10 mouse cellular contexts compared by ENCODE assay signal in genomic region chr13:24862520-24862919, GRCm38 (mm10). TPM values are rescaled to one million over a fixed set of nuclear protein-coding genes. Genes with fewer than 3 reads are reported as not detected.
A peak's percentile ranks its signal among the peaks of the same experiment; 100 is the strongest.
DNase-seq lines count a peak whose midpoint lies in the region; ATAC-seq and TF ChIP-seq lines count a peak whose summit lies in the region.
"Had no signal": no experiment of that assay in that cellular context is flagged by ENCODE, and none has a peak within 500 bp of the region (broad histone marks: within the 10 kb centered on the region; RNA-seq: fewer than 3 reads in every experiment).

No protein-coding gene starts in this region.

- peaks cover 9% of the 10 kb centered on the region for H3K4me1 ChIP-seq in hindbrain, embryonic 10.5 days (replicated peaks)
- H3K4me1 ChIP-seq in hindbrain, embryonic 13.5 days (replicated peaks): no peaks in the 10 kb centered on the region
- peaks cover 11% of the 10 kb centered on the region for H3K4me1 ChIP-seq in G1E (ENCODE audit: insufficient read depth, low read depth, low read length)
- no peaks in the 10 kb centered on the region for H3K4me1 ChIP-seq in forebrain, embryonic 12.5 days
- H3K4me1 ChIP-seq: embryonic facial prominence, embryonic 13.5 days had no signal

- no peak overlapping the region for H3K27ac ChIP-seq in hindbrain, embryonic 10.5 days
- no peak overlapping the region for H3K27ac ChIP-seq in hindbrain, embryonic 13.5 days
- no peak overlapping the region for H3K27ac ChIP-seq in forebrain, embryonic 12.5 days
- H3K27ac ChIP-seq: embryonic facial prominence, embryonic 13.5 days; limb, embryonic 13.5 days had no signal

- ATAC-seq in hindbrain, embryonic 13.5 days (ENCODE audit: low FRiP score): no peak
- ATAC-seq in G1E (ENCODE audit: extremely low read depth, insufficient number of reproducible peaks, low FRiP score, poor library complexity, severe bottlenecking): no peak
- ATAC-seq in granulocyte monocyte progenitor cell, adult 5-6 weeks (replicated peaks; ENCODE audit: poor library complexity, severe bottlenecking): peak; percentile 53
- ATAC-seq in forebrain, embryonic 12.5 days (ENCODE audit: low FRiP score): no peak

- no peak overlapping the region for H3K4me2 ChIP-seq in hindbrain, embryonic 13.5 days
- no peak overlapping the region for H3K4me2 ChIP-seq in forebrain, embryonic 12.5 days
- H3K4me2 ChIP-seq: embryonic facial prominence, embryonic 13.5 days; limb, embryonic 13.5 days had no signal

- no peaks in the 10 kb centered on the region; the same call in 1 of the 2 replicates for H3K27me3 ChIP-seq in hindbrain, embryonic 10.5 days (ENCODE audit: insufficient read depth, poor library complexity, severe bottlenecking)
- H3K27me3 ChIP-seq in hindbrain, embryonic 13.5 days: no peaks in the 10 kb centered on the region
- H3K27me3 ChIP-seq in G1E (ENCODE audit: insufficient read depth, low read length): peaks cover 37% of the 10 kb centered on the region
- H3K27me3 ChIP-seq in forebrain, embryonic 12.5 days: no peaks in the 10 kb centered on the region
- H3K27me3 ChIP-seq: embryonic facial prominence, embryonic 13.5 days; limb, embryonic 13.5 days had no signal

- H3K9me3 ChIP-seq in hindbrain, embryonic 10.5 days: no peaks in the 10 kb centered on the region
- no peaks in the 10 kb centered on the region for H3K9me3 ChIP-seq in hindbrain, embryonic 13.5 days
- H3K9me3 ChIP-seq in G1E (replicated peaks): no peaks in the 10 kb centered on the region
- no peaks in the 10 kb centered on the region for H3K9me3 ChIP-seq in forebrain, embryonic 12.5 days
- H3K9me3 ChIP-seq: embryonic facial prominence, embryonic 13.5 days; limb, embryonic 13.5 days had no signal

- DNase-seq in hindbrain, embryonic 10.5 days (ENCODE audit: low spot score): peak; percentile 19
- DNase-seq in G1E (ENCODE audit: low spot score): peak; percentile 14
- peak; percentile 69 to 72 for DNase-seq in cerebellum, adult 18-20 months
- peak; percentile 17 to 40 for DNase-seq in left cerebral cortex, postnatal 25 days (ENCODE audit: low spot score in 2 of 2)
- peak; percentile 59 to 63 for DNase-seq in right cerebral cortex, adult 2 months (ENCODE audit: low spot score in 2 of 2)

- no peaks in the 10 kb centered on the region for H3K36me3 ChIP-seq in hindbrain, embryonic 10.5 days
- H3K36me3 ChIP-seq in hindbrain, embryonic 13.5 days: no peaks in the 10 kb centered on the region
- no peaks in the 10 kb centered on the region for H3K36me3 ChIP-seq in G1E (replicated peaks)
- no peaks in the 10 kb centered on the region for H3K36me3 ChIP-seq in forebrain, embryonic 12.5 days (replicated peaks)
- H3K36me3 ChIP-seq: embryonic facial prominence, embryonic 13.5 days; limb, embryonic 13.5 days had no signal

- intact Hi-C loops in left cerebral cortex, postnatal 25 days (cut with DNase I): no loop called here

- H3K4me3 ChIP-seq in hindbrain, embryonic 10.5 days: no peak overlapping the region
- H3K4me3 ChIP-seq in hindbrain, embryonic 13.5 days: no peak overlapping the region
- no peak overlapping the region for H3K4me3 ChIP-seq in G1E (ENCODE audit: low read depth, low read length)
- no peak overlapping the region for H3K4me3 ChIP-seq in forebrain, embryonic 12.5 days (replicated peaks)
- H3K4me3 ChIP-seq: embryonic facial prominence, embryonic 13.5 days; limb, embryonic 13.5 days had no signal

- 65% methylated on average over 7 of the region's 7 CpGs for WGBS in hindbrain, embryonic 10.5 days
- WGBS in hindbrain, embryonic 13.5 days: 62% methylated on average over 7 of the region's 7 CpGs
- 67% methylated on average over 7 of the region's 7 CpGs for WGBS in forebrain, embryonic 12.5 days

- H3K9ac ChIP-seq in hindbrain, embryonic 13.5 days: no peak overlapping the region
- H3K9ac ChIP-seq in forebrain, embryonic 12.5 days: no peak overlapping the region
- H3K9ac ChIP-seq: embryonic facial prominence, embryonic 13.5 days; limb, embryonic 13.5 days had no signal

- no peak for TF ChIP-seq CTCF in G1E (IDR thresholded peaks at IDR 0.05; ENCODE audit: low read depth, low read length)

RNA-seq across cellular contexts. Expression of gene D130043K22Rik, which starts 17.6 kb away (rescaled TPM):
- polyA plus RNA-seq in hindbrain, embryonic 10.5 days (2016; fragmentation: Nextera tagmentation; extraction: Ambion mirVana): 0.60 and 0.78 TPM in 2 replicates
- polyA plus RNA-seq in hindbrain, embryonic 13.5 days (2015; fragmentation: Nextera tagmentation; extraction: Ambion mirVana): 2.9 and 4.0 TPM in 2 replicates
- total RNA-seq in G1E (2014; fragmentation: Nextera tagmentation) (0.19 TPM in 1 of 2 replicates, not detected in the other), G1E (2017) (under 0.01 and 0.55 TPM in 2 replicates)
- polyA plus RNA-seq in G1E (2012): not detected in 2 replicates
- total RNA-seq in granulocyte monocyte progenitor cell, adult 5-6 weeks (2014; fragmentation: Nextera tagmentation): not detected in 2 replicates
- total RNA-seq in granulocyte monocyte progenitor cell, adult 5-6 weeks (2017): not detected in 2 replicates
- 10 to 100 TPM; 29.0 to 30.8 TPM for total RNA-seq in left cerebral cortex, postnatal 25 days (2021)
- 1.1 and 1.6 TPM in 2 replicates for polyA plus RNA-seq in forebrain, embryonic 12.5 days (2016; fragmentation: Nextera tagmentation; extraction: Ambion mirVana)

RNA-seq across cellular contexts. Expression of gene Tdp2, which starts 31.0 kb away (rescaled TPM):
- polyA plus RNA-seq in hindbrain, embryonic 10.5 days (2016; fragmentation: Nextera tagmentation; extraction: Ambion mirVana): 64.4 and 74.7 TPM in 2 replicates
- 40.6 and 41.2 TPM in 2 replicates for polyA plus RNA-seq in hindbrain, embryonic 13.5 days (2015; fragmentation: Nextera tagmentation; extraction: Ambion mirVana)
- total RNA-seq in G1E (2014; fragmentation: Nextera tagmentation) (84.6 and 95.5 TPM in 2 replicates), G1E (2017) (88.5 and 89.3 TPM in 2 replicates)
- 49.6 and 77.6 TPM in 2 replicates for polyA plus RNA-seq in G1E (2012)
- total RNA-seq in granulocyte monocyte progenitor cell, adult 5-6 weeks (2014; fragmentation: Nextera tagmentation): 48.4 and 84.7 TPM in 2 replicates
- total RNA-seq in granulocyte monocyte progenitor cell, adult 5-6 weeks (2017): 51.8 and 57.7 TPM in 2 replicates
- total RNA-seq in left cerebral cortex, postnatal 25 days (2021): 10 to 100 TPM; 17.9 to 20.8 TPM
- 70.3 and 75.0 TPM in 2 replicates for polyA plus RNA-seq in forebrain, embryonic 12.5 days (2016; fragmentation: Nextera tagmentation; extraction: Ambion mirVana)

RNA-seq across cellular contexts. Expression of gene Acot13, which starts 31.2 kb away (rescaled TPM):
- polyA plus RNA-seq in hindbrain, embryonic 10.5 days (2016; fragmentation: Nextera tagmentation; extraction: Ambion mirVana): 56.5 and 62.3 TPM in 2 replicates
- 47.1 and 48.5 TPM in 2 replicates for polyA plus RNA-seq in hindbrain, embryonic 13.5 days (2015; fragmentation: Nextera tagmentation; extraction: Ambion mirVana)
- total RNA-seq in G1E (2014; fragmentation: Nextera tagmentation) (134 TPM in 2 replicates), G1E (2017) (105 and 110 TPM in 2 replicates)
- 59.2 and 59.6 TPM in 2 replicates for polyA plus RNA-seq in G1E (2012)
- total RNA-seq in granulocyte monocyte progenitor cell, adult 5-6 weeks (2014; fragmentation: Nextera tagmentation): 37.7 and 40.4 TPM in 2 replicates
- total RNA-seq in granulocyte monocyte progenitor cell, adult 5-6 weeks (2017): 41.8 and 46.1 TPM in 2 replicates
- 10 to 100 TPM; 72.3 to 79.9 TPM for total RNA-seq in left cerebral cortex, postnatal 25 days (2021)
- polyA plus RNA-seq in forebrain, embryonic 12.5 days (2016; fragmentation: Nextera tagmentation; extraction: Ambion mirVana): 57.4 and 57.8 TPM in 2 replicates

Comparison
In these comparisons a context has a peak if more than half of its experiments do, and no peak if none do; other contexts are left out.
1. DNase-seq: peak in every context shown above with its lines; median percentile 70 in cerebellum, adult 18-20 months; 61 in right cerebral cortex, adult 2 months; 28 in left cerebral cortex, postnatal 25 days; 19 in hindbrain, embryonic 10.5 days; 14 in G1E.